Mouse (Mus musculus) left cerebral cortex, postnatal 10 days (tissue): ENCODE results near the gene Stoml3. TPM values are rescaled to one million over a fixed set of nuclear protein-coding genes. Genes with fewer than 3 reads are reported as not detected.

Experiments used
- DNase-seq, 2 experiments: peaks; one replicate each; pipeline ENCODE4 v3.0.0; 2021 to 2022; ENCODE audit warnings: low spot score in 2 of 2, mixed read lengths in 1 of 2; ENCODE audit errors: extremely low spot score in 1 of 2
- intact Hi-C: fragments of 180-260 bp; cut with DNase I; formaldehyde crosslinking; loops from one replicate; pipeline ENCODE4 v1.15.1; 2025
- total RNA-seq, 2 experiments: library from RNA; stranded (reverse); gene quantifications; 2 replicates each; pipeline ENCODE4 v1.2.3; 2021

The Stoml3 gene
- total RNA-seq, 2 experiments from 2014 or later: 0.26 TPM; not detected in 1

DNA sequence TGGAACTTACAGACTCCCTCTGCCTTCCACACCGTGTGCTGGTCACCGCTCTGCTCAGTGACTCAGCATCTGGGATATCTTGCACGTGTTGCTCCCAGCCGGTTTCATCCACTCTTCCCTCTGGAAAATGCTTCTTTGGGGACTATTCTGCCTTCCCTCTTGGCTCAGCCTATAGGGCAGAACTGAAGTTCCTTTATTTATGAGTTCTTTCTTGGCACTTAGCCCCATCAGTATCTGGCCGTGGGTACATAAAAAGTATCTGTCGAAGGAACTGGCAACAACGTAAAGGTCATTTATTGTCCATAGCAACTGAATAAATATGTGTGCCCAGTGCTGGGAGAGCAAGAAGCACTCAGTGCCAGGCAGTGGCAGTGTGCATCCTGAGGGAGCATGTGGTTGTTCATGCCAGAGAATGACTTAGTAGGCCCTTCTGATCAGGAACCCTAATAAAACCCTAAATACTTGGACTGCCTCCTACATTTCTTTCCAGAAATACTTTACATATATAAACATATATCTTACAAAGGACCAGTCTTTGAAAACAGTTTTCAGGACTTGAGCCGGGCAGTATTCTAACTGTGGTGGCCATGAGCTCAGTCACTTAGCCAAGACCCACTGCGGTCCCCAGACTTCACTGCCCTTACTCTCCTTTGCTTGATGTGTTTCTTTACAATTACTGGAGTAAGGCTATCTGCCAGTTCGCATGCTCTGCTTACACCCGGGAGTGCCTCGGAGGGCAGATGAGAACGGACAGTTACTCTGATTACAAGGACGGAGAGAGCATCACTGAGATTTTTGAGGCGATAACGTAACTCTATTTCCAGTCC is 69.1 kb downstream of the Stoml3 start:
- DNase-seq: no peak

More for the DNA sequence above, 69.1 kb downstream of the Stoml3 start:
- intact Hi-C loops: no loop called here

Other genes starting within 250 kb of the Stoml3 start
- gene Nhlrc3, start 25.3 kb upstream of the Stoml3 start, total RNA-seq: 10 to 100 TPM in 1 of 2 experiments, 1 to 10 TPM in 1; 9.9 to 10.5 TPM
- 10 to 100 TPM; 22.1 to 24.6 TPM for gene Proser1, start 25.0 kb upstream of the Stoml3 start, total RNA-seq
- 1 to 10 TPM; 5.2 to 6.2 TPM for gene Frem2, start 168.7 kb downstream of the Stoml3 start, total RNA-seq